Mouse (Mus musculus) left cerebral cortex, adult 8-10 months (tissue): ENCODE data around the gene Cox16. TPM values are rescaled to one million over a fixed set of nuclear protein-coding genes. Genes with fewer than 3 reads are reported as not detected.
"Not testable (repeated sequence)": the region's sequence is repeated elsewhere in the genome, so short reads cannot be mapped to it uniquely, and the experiment has no call there.

Experiments used
- DNase-seq, 2 experiments: peaks; one replicate each; pipeline ENCODE4 v3.0.0; 2022; ENCODE audit warnings: low spot score in 2 of 2
- total RNA-seq, 4 experiments: library from RNA; stranded (reverse); gene quantifications; 2 replicates each; pipeline ENCODE4 v1.2.4; 2022

Gene Cox16
- total RNA-seq, result 10 to 100 TPM; 35.2 to 48.7 (median 39.4) TPM

DNA sequence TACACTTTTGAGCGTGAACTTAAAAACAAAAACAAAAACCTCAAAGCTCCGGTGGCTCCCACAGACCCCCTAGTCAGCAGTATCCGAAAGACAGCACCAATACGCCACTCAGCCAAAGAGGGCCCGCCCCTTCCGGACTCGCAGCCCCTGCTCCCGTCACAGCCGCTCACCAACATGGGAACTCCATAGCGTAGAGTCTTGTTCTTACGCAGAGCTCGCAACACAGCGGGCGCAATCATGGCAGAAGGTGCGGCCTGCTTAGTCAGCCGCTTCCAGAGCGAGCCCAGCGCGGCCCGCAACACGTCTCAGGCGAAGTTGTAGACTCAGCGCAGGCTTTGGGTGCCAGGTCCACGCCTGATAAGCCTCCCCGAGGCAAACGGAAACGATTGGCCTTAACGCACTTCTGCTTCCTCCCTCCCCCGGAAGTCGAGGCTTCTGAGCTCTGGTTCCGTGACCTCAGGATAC is at the start of gene Cox16:
TSS of gene Cox16 (minus strand) at position 401 of the 465 bp plus-strand sequence.
- peak; percentile 80 to 83 for DNase-seq

DNA sequence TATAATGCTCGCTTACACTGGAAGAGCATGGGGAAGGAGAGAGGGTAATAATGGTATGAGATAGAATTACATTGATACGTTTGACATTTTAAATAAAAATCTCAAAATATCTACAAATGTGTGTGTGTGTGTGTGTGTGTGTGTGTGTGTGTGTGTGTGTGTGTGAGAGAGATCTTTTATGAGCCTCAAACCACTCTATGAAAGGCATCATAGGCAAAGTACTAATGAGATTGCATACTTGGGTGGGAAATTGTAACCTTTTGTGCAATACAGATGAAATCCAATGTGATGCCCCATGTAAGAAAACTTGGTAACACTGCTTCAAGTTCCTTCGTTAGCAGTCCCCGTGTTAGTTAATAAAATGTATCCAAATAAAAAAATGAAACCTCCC is 48.1 kb upstream of the Cox16 start:
- DNase-seq, result no peak

DNA sequence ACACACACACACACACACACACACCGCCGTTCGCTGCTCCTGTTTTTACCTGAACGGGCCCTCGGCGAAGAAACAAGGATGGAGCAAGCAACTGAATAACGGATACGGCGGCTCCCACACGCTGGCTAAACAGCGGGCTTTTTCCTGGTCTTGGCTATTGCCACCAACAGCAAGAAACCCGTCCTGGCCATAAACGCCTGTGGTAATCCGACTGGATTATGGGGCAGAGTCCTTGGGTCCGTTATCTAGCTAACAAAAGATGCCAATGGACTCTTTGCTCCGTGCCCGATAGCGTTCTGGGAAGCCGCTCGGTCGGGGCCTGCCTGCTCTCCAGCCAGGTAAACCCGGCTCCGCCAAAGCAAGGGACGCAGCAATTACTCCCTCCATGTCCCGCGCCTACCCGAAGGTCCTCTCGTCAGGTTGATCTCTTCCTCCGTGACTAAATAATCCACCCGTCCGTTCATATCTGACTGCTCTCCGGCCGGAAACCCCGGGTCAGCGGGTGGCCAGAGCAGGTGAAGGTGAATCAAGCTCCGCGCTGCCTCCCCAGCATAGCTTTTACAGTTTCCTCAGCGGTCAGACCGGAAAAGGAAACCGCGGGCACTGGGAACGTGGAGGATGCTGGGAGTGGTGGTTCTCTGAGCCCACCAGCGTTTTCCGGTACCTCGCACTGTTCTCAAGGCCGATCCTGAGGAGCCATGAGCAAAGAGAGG is 47.5 kb upstream of the Cox16 start, which contains the start of the genes Gm20498 and Synj2bp:
TSS of gene Gm20498 (minus strand) at position 590 of the 713 bp plus-strand sequence.
TSS of gene Synj2bp (minus strand) at position 596 of the 713 bp plus-strand sequence.
- DNase-seq, result peak; percentile 79 to 81

DNA sequence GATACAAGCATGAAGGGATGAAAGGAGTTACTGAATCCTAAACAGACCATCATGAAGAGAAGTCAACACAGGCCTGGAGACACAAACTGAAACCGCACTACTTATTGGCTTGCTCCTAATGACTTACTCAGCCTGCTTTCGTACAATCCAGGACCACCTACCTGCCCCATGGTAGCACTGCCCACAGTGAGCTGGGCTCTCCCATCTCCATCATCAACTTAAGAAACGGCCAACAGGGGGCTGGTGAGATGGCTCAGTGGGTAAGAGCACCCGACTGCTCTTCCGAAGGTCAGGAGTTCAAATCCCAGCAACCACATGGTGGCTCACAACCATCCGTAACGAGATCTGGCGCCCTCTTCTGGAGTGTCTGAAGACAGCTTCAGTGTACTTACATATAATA is 45.7 kb upstream of the Cox16 start:
- not testable (repeated sequence) for DNase-seq

DNA sequence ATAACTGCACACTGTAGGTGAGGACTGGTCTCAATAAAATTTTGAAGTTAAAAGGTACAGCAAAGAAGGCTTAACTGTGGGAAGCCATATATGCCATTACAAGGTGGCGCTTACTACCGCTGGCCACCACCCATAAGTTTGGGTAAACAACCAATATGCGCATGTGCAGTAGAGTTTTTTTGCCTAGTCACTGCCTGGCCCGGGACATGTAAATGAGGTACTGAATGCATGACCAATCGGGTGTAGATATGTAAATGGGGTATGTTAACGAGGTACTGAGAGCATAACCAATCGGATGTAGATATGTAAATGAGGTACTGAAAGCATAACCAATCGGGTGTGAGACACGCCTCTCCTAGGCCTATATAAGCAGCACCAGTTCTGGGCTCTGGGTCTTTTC is 12.0 kb upstream of the Cox16 start:
- DNase-seq, result not testable (repeated sequence)

DNA sequence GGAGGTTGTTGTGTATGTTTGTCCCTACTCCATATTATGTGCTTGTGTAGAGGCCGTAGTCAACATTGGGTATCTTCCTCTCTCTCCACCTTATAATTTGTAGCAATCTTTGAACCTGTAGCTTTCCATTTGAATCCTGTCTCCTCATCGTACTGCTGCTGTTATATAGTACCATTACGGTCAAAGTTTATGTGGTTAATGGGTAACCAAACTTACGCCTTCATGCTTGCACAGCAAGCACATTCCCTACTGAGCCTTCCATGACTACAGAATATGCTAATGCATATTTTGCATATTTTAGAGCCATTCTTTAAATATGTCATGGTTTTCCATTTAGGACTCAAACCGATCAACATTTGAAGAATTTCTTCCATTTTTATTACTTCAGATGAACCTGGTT is 5.6 kb upstream of the Cox16 start:
- DNase-seq, result no peak

DNA sequence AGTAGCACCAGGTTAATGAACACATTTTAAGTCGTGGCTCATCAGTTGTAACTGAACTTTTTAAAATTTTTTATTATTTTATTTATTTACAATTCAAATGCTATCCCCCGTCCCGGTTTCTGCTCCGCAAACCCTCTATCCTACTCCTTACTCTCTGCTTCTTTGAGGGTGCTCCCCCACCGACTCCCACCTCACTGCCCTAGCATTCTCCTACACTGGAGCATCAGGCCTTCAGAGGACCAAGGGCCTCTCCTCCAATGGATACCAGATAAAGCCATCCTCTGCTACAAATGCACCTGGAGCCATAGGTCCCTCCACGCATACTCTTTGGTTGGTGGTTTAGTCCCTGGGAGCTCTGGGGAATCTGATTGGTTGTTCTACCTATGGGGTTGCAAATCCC is 384 bp upstream of the Cox16 start:
- no peak for DNase-seq

DNA sequence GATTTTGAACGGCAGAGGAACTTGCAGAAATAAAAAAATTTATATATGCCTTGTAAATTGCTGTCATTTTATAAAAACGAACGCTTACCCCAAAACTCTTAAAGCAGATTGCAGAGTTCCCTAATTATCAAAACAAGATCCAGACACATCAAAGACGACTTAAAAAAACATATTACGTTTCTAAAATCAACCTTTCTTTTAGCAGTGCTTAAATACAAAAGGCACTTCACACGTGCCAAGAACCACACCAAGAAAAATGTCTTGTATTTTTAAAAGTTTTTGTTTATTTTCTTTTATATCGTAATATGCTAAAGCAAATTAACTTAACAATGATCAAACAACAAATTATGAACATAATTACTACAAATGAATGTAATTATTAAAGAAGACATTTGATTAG is 715 bp downstream of the Cox16 start:
- DNase-seq, result no peak

DNA sequence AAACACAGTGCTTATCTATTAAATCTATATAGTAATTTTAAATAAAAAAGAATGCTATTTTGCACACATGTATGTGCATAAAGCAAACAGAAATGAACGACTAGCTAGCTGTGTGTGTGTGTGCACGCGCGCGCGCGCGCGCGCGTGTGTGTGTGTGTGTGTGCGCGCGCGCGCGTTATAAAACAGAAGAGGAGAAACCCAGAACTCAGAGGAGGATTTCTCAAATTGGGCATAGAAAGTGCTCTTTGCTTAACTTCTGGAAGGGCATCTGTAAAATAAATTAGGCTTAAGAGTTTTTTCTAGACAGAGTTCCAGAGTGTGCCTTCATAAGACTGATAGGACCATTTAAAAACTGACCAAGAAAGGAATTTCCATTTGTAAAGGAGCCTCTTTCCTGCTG is 1.3 kb downstream of the Cox16 start:
- DNase-seq, result no peak

DNA sequence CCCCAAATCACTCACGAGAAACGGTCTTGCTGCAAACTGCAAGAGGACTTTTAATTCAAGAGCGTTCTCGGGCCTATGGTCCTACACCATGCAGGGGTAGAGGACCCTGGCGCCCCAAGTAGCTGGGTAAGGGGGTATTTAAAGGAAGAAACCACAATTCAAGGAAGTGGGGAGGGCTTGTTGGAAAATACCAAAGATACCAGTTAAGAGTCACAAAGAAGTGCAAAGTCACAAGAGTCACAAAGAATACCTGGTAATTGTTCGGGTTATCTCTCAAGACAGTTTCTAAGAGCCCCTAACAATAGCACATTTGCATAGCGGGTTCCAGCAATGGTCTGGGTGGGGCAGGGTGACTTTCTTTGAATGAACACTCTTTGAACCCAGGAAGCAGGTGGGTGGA is 25.9 kb downstream of the Cox16 start:
- DNase-seq, result not testable (repeated sequence)

DNA sequence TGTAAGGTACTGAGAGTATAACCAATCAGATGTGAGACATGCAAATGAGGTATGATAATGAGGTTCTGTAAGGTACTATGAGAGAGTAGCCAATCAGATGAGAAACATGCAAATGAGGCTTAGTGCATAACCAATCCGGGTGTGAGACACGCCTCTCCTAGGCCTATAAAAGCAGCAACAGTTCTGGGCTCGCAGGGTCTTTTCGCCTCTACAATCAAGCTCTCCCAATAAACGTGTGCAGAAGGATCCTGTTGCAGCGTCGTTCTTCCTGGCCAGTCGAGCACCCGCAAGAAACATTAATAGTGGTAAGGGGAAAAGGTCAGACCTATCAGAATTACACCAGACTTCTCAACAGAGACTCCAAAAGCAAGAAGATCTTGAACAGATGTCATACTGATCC is 45.9 kb downstream of the Cox16 start:
- DNase-seq, result not testable (repeated sequence)

DNA sequence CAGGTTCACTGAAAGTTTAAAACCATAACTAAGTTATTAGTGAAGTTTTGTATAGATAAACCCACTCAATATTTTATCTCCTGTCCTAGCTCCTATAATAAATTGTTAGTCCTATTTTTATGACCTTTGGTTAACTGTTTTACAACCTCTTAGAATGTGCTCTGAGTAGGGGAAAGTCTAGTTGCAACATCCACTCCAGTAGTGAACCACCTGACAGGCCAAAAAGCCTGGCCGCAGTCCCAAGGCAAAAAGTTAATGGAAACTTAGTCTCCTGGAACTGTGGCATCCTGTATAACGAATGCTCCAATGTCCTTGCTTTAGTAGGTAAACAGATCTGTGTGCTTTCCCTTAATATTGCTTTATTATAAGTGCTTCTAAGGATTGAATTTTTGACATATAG is 50.1 kb downstream of the Cox16 start:
- DNase-seq, result not testable (repeated sequence)

DNA sequence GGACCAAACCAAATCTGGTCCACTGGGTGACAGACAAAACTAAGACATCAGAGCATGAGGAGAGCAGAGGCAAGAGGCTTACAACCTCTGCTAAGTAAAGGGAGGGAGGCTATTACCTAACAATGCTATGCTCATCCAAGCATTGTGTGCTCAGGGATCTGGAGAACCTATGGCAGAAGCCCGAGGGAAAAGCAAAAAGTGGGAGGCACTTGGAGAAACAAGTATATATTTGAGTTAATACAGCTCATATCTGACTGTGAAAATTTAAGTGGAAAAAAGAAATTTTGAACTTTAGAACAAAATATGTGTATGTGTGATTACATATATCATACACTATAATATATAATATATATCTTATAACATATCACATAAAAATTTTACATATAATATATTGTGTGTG is 63.1 kb downstream of the Cox16 start, which contains the start of gene Adam4:
TSS of gene Adam4 (minus strand) at position 101 of the 400 bp plus-strand sequence.
- DNase-seq, result no peak

DNA sequence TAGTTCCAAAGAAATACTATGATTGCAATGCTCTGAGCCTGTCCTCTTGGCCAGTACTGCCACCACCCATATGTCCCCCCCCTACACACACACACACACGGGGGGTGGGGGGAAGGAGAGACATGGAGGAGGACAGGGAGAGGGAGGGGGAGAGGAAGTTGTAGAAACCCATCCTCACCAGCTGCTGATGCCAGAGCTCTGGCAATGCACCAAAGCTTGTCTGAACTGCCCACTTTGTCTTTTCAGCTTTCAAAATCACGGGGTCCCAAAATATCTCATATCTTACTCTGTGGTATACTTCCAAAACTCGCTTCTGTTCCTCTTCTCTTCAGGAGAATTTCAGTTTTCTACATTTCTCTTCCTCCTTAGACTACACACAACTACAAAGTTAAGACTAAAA is 71.7 kb downstream of the Cox16 start:
- no peak for DNase-seq

DNA sequence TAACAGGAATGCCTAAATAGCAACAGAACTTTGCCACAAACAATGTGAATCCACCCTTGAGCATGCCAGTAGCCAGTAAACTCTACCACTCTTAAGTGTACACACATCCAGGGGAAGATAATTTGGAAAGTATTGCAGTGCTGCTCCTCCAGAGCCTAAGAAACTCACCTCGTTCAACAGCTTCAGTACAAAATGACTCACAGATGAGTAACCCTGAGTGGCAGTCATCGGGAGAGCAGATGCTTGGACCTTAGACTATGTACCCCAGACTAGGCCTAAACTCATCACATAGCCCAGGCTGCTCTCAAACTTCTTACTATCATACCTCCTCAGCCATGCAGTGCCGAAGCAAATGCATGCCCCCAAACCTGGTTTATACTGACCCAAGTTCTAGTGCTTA is 76.0 kb downstream of the Cox16 start:
- no peak for DNase-seq

DNA sequence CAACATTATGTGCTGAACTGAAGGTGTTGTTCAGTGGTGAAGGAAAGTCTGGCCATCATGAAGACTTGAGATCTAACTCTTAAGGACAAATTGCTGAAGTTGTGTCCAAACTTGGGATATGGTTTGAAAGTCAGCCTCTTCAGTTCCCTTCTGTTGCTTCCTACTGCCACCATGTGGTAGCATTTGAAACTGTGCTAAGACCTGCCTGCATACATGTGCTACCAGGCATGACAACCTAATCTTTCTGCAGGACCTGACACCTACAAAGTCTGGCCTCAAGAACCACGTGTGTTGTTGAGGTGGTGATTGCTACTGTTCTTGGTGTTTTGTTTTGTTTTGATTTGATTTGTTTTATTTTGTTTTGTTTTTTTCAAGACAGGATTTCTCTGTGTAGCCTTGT is 82.7 kb downstream of the Cox16 start:
- peak; percentile 33 to 45 for DNase-seq

DNA sequence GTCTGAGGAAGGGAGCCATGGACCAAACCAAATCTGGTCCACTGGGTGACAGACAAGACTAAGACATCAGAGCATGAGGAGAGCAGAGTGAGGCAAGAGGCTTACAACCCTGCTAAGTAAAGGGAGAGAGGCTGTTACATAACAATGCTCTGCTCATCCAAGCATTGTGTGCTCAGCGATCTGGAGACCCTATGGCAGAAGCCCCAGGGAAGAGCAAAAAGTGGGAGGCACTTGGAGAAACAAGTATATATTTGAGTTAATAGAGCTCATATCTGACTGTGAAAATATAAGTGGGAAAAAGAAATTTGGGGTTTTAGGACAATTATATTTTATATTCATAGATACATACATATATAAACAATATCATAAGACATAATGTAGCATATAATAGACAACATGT is 105.6 kb downstream of the Cox16 start, which contains the start of gene Gm4787:
TSS of gene Gm4787 (minus strand) at position 101 of the 400 bp plus-strand sequence.
- not testable (repeated sequence) for DNase-seq

DNA sequence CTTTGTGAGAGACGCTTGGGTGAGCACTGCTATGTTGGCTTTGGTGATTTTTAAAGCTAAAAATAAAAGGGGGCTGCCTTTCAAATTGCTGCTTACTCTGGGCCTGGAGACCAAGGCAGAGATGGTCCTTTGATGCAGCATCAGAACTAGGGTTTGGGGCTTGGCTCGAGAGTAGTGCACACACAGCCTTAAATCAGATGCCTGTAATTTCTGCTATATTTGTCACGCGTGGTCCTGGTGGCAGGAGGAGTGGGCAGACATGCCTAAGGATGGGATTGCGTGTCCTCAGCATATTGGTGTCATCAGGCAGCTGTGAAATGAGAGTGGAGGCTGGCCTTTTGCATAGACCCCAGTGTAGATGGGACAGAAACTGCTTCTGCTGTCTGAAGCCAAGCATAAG is 151.1 kb downstream of the Cox16 start:
- no peak for DNase-seq

DNA sequence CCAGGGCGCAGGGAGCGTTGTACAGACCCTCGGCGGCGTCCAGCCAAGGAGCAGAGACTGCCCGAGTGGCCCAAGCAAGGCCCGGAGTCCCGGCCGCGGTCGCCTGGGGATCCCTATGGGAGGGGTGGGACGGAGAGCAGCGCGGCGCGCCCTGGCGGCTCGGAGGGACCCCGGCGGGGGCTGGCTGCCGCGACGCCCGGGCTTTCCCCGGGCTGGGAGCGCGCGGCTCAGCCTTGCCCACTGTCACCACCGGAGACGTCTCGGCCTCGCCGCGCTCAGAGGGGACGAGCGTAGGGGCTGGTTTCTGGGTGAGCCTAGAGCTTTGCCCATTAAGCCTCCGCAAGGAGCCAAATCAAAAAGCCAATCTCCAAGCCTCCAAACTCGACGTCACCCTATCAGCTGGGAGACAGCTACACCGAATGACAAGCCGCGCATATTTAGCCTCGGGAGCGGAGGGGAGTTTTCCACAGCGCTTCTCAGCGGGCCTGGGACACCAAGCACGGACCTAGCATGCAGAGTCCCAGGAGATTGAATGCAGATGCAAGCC is 152.0 kb downstream of the Cox16 start, which contains the start of gene Slc8a3:
TSS of gene Slc8a3 (minus strand) at position 306 of the 547 bp plus-strand sequence.
- peak; percentile 51 to 61 for DNase-seq

DNA sequence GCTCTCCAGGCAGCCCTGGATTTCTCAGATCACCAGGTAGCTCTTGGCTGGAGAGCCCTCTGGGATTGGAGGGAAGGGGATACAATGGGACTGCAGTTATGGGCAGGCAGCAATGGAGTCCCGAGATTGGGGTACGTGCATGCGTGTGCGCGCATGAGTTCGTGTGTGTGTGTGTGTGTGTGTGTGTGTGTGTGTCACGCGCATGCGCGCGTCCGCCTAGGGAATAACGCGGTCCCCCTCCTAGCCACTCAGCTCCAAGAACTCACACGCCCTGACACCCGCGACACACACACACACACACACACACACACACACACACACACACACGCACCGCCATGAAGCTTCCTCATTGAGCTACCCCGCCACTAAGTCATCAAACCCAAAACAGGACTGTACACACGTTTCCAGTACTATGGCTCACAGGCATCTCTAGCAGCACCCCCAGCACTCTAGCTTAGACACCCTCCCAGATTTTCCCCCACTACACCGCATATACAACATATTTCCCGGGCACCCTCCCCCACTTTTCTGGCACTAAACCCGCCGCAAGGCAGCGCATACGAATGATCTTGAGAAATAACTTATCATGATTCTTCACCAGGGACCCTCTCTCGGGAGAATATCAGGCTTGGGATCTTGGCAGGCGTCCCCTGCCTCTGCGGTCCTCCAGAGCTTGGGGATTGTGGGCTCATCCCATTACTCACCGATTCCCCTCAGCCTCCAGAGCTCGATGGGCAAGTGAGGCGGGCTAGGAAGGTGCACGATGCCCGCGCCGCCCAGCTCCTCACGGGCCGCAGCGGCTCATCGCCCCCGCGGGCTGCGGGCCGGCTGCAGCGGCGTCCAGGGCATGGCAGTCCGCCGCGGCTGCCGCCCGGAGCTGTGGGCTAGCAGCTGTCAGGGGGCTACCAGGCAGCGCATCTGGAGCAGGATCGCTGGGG is 152.7 kb downstream of the Cox16 start:
- peak; percentile 56 to 63 for DNase-seq

DNA sequence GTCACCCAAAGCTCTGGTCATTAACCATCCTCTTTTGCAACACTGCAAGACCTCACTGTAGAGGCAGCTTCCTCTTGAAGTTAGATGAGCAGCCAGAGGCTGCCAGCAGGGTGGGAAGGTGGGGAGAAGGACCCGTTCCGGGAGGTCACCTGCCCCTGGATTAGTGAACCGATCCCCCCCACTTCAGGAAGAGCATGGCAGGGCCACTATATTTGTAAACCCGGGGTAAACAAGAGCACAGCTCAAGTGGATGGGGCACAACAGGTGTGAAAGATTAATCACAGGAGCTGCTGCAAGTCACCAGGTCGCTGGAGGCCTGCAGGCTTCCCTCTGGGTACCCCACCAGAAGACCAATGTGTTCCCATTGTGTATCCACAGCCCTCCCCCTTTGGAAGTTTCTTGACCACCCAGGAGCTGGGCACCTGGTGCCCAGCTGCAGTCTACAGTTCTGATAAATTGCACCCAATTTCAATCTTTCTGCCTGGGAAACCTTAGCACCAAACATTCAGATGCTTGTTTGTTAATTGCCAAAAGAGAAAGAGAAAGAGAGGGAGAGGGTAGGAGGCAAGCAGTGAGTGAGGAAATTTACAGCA is 153.8 kb downstream of the Cox16 start:
- DNase-seq, result no peak
